Mouse (Mus musculus) brain, embryonic 14.5 days (tissue): ENCODE measurements around the gene Nptn. TPM values are rescaled to one million over a fixed set of nuclear protein-coding genes. Genes with fewer than 3 reads are reported as not detected.
A peak's percentile ranks its signal among the peaks of the same experiment; 100 is the strongest.
"Not testable (repeated sequence)": the region's sequence is repeated elsewhere in the genome, so short reads cannot be mapped to it uniquely, and the experiment has no call there.

Experiments used
- DNase-seq: peaks from one replicate; pipeline ENCODE4 v3.0.0-alpha.2; 2011; ENCODE audit warnings: low read depth
- CTCF ChIP-seq: fragments of 200-500 bp; IDR thresholded peaks from 2 replicates; pipeline ENCODE4 v1.5.1; 2012; ENCODE audit warnings: inconsistent platforms, mild to moderate bottlenecking, moderate library complexity, borderline replicate concordance; ENCODE audit not compliant: insufficient read depth, insufficient read length; ENCODE audit errors: extremely low read depth
- POLR2A ChIP-seq: fragments of 200-500 bp; IDR thresholded peaks from 2 replicates; pipeline ENCODE4 v1.6.1; 2012; ENCODE audit warnings: mild to moderate bottlenecking, inconsistent platforms, borderline replicate concordance; ENCODE audit not compliant: poor library complexity, insufficient read depth, insufficient read length, severe bottlenecking; ENCODE audit errors: extremely low read depth
- polyA plus RNA-seq: library from polyadenylated mRNA; depleted of rRNA; stranded (reverse); fragments of >200 nt; gene quantifications from 2 replicates; pipeline ENCODE4 v1.2.3, GENCODE M21; 2012

Gene Nptn
- polyA plus RNA-seq, 1 experiment = 342 TPM

DNA sequence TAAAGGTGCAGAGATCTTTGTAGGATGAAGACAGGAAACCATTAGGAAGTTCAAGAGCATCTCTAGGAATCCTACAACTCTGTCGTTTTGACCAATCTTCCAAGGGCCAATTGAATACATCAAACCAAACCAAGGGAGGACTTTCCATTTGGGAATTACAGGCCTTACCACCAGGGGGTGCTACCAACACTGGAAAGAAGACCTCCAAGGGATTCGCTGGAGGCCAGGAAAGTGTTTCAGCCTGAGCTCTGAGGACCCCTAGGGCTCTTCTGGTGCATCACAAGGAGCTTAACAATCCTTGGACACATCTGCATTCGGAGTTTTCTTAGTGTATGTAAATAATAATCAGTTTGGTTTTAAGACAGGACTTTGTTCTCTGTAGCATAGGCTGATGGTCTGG is 3.4 kb upstream of the Nptn start:
- TF ChIP-seq CTCF (peak; percentile 79), POLR2A (no peak)
- peak; percentile 90 for DNase-seq

DNA sequence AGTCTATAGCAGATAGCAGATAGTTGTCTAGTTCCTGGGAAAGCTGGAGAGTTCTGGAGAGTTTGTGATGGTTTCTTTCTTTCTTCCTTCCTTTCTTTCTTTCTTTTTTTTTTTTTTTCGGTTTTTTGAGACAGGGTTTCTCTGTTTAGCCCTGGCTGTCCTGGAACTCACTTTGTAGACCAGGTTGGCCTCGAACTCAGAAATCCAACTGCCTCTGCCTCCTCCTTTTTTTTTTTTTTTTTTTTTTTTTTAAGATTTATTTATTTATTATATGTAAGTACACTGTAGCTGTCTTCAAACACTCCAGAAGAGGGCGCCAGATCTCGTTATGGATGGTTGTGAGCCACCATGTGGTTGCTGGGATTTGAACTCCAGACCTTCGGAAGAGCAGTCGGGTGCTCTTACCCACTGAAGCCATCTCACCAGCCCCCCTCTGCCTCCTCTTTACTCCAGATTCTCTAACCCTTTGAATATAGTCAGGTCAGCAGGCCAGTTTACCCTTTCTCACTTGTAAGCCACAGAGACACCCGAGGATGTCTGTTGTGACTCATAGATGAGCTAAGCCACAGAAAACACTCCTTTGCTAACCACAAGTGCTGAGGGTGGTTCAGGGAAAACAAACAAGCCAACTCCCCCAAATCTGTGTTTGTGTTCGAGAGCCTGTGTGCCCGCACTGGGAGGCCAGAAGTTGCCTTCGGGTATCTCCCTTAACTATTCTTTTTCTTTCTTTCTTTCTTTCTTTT is 1.4 kb upstream of the Nptn start:
- not testable (repeated sequence) for DNase-seq

DNA sequence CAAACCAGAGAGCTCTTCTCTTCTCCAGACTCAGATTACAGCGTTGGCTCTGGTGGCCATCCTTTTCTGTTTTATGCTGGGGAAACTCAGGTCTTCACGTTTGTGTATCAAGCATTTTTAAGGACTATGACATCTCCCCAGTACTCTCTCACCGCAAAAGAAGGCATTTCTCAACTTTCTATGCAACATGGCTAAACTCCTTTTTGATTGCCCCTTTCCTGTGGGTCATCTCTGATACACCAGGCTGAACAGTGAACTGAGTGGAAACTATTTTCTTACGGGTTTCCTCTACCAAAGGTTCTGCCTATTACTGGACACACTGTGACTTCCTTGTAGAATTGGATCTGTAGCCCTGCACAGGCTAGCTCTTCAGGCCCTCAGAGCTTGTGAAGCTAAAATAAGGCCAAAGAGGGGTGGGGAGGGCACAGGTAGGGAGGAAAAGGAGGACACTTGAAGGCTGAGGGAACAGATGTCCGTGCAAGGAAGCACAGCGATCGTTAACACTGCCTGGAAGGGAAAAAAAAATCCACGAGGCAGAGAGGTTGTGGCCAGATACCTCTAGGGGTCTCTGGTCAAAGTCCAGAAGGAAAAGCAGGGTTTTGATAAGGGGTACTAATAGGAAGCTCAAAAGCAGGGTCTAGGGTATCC is 633 bp upstream of the Nptn start:
- DNase-seq = no peak
- TF ChIP-seq POLR2A (no peak), CTCF (no peak)

DNA sequence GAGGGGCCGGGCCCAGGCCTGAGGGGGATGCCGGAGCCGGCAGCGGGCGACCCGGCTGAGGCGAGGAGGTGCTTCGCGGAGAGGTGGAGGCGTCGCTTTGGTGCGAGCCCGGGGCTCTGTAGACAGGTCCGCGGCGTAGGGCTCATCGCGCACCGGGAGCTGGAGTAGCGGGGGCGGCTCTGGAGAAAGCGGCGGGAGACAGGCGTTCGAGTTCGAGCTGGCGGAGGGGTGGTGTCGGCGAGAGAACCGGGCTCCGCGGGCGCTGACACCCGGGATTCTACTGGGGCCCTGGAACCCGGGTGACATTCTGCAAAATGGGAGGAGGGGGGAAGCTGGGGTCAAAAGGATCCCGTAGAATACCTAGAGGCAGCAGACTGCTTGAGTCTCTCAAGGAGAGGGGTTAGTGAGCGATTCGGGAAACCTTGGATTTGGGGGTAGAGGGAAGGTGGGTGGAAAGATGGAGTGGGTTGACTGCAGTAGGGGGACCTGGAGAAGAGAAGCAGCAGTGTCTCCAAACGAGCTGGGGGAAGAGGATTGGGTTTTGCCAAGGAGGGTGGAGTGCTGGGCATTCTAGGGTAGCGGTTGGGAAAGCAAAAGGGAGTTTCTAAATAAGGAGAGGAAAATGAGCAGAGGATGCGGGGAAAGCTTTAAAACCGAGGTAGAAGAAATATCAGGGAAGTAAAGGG is 684 bp downstream of the Nptn start:
- DNase-seq = peak; percentile 62

DNA sequence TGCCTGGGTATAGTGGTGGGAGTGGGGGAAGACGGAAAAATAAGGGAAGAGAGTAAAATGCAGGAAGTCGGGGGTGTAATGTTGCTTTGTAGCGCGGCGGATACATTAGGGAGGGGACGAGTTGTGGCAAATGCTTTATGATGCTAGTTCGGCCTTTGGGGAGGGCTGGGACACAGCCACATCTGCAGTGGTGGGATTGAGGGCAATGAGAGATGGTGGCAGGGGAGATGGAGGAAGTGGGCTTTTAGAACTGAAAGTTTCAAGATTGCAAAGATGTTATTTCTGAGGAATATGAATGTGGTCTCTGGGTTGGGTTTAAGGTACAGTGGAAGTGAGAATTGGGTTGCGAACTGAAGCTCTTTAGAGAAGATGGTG is 1.2 kb downstream of the Nptn start:
- TF ChIP-seq POLR2A = no peak
- TF ChIP-seq CTCF = no peak
- peak; percentile 56 for DNase-seq

More for the DNA sequence above, 684 bp downstream of the Nptn start:
- no peak for TF ChIP-seq POLR2A
- TF ChIP-seq CTCF = no peak

DNA sequence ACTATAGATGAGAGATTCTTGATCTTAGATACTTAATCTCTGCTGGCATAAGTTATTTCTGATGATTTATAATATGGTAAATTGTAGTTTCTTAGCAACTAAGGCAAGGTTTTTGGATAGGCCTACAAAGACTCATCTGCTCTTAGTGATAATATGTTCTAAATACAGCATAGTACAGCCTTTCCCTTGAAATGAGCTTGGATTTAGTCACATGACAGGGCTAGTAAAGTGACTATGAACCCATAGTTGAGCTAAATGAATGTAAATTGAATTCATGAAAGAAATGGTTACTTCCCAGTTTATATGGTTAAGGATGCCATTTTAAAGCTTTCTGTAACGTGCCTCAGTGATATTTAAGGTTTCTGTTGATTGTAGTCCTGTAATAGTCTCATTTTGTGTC is 2.3 kb downstream of the Nptn start:
- no peak for DNase-seq
- TF ChIP-seq CTCF (no peak), POLR2A (no peak)

DNA sequence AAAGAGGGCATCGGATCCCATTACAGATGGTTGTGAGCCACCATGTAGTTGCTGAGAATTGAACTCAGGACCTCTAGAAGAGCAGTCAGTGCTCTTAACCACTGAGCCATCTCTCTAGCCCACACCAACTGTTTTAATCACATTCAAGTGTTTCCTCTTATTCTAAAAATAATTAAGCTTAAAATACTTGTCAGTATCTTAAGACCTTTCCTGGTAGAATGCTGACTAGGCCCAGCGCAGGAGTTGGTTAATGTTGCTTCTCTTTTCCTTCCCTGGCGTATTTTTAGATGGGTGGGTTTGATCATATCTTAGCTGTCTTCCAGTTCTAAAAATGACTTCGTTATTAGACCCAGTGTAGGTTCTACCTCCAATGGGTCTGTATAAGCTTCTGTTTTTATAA is 6.6 kb downstream of the Nptn start:
- TF ChIP-seq CTCF (no peak), POLR2A (no peak)
- DNase-seq = no peak

DNA sequence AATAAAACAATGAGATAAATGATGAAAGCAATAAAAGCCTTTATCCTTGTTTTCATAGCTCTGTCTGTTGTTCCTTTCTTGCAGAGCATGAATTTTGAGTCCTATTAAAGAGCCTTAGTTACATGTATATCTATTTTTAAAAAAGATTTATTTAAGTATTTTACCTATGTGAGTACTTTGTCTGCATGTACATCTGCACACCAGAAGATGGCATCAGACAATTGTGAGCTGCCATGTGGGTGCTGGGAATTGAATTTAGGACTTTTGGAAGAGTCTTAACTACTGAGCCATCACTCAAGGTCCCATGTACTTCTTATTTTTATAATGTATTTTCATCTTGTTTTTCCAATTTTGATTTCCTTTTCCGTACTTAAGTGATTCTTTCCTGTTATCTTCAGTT is 13.3 kb downstream of the Nptn start:
- TF ChIP-seq CTCF = no peak
- no peak for TF ChIP-seq POLR2A
- no peak for DNase-seq

DNA sequence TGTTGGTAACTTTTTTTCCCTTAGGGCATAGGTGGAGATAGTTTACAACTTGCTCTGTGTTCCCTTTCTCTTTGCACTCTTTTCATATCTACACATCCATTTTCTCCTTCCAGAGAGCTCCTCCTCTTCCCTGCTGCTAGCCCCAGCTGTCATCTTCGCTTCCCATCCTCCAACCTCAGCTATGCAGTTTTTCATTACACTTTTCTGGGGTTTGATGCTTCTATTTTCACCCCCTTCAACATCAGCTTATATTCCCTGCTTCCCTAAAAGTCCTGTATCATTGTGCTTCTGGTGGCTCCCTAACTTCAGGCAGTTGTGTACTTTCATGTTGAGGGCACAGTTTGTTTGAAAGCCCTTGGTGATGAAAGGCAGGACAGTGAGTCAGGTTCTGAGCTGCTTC is 31.8 kb downstream of the Nptn start:
- DNase-seq = peak; percentile 2
- no peak for TF ChIP-seq CTCF
- TF ChIP-seq POLR2A = no peak

DNA sequence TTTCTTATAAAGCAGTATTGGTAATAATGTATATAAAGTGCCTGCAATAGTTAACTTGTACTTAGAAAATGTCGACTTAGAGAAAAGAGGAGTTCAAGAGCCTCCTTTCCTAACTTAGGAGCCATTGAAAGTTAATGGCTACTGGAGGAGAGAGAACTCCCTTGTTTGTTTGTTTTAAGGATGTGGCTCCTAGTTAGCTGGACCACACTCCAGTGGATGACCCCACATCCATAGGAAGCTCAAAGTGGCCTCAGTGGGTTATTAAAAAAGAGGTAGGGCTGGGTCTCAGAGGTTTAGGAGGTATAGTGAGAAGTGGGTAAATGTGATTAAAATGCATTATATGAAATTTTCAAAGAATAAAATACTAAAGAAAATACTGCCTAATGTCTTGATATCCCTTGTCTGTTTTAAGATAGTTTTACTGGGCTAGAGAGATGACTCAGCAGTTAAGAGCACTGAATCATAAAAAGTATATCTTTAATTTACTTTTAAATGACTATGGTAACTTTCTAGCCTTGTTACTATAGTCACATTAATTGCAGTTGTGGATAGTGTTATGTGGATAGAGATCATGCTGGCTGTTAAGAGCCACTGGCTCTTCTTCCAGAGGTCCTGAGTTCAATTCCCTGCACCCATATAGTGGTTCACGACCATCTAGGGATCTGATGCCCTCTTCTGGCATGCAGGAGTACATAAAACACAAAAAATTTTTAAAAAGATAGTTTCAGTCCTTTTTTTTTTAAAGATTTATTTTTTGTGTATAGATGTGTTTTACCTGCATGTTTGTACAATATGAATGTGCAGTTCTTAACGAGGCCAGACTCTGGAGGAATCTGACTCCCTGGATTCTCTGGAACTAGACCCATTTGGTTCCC is 33.3 kb downstream of the Nptn start:
- no peak for TF ChIP-seq CTCF
- no peak for DNase-seq

DNA sequence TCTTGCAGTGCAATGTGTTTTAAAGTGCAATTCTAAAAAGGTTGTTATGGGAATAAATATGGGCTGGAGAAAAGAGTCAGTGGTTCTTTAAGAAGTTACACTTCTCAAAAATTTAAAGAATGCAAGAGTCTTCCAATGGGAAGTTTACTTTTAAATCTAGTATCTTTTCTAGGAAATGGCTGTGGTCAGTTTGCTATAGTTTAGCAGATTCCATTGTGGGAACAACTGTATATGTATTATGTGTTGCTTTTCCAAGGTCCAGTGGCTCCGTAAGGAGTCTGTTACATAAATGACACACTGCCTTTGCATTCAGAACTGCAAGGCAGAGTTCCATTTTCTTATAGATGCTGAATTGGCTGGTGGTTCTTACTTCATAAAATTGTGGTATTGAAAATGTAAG is 41.0 kb downstream of the Nptn start:
- TF ChIP-seq POLR2A (no peak), CTCF (no peak)
- DNase-seq = no peak
